Mouse (Mus musculus) megakaryocyte, embryonic 14.5 days (primary cell): Measurements from ENCODE around the gene Ndufaf5.

Experiments used
- FLI1 ChIP-seq: IDR thresholded peaks from 2 replicates; pipeline ENCODE4 v1.6.1; 2012; ENCODE audit warnings: low read length, inconsistent platforms, mixed read lengths
- GATA1 ChIP-seq: IDR thresholded peaks from 3 replicates; pipeline ENCODE4 v1.6.1; 2012; ENCODE audit warnings: mixed read lengths, low read length, inconsistent platforms, borderline replicate concordance

DNA sequence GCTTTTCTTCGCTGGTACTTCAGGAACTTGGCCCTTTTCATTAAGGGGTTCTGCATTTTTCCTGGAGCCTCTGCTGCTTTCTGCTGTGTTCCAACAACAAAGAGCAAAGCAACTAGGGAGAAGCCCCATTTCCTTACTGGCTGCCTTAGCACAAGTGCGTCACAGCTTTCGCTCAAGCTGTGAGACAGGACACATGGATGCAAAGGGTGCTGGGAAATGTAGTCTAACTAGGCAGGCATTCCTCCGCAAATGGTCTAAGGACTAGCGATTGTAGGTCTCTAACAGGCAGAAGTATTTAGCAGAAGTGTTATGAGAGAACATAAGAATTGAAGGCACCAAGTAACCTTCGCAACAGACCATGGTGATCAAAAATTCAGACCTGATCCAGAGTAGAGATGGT is 66.8 kb downstream of the Ndufaf5 start:
- no peak for TF ChIP-seq GATA1
- no peak for TF ChIP-seq FLI1
